Mouse (Mus musculus) adrenal gland (tissue): ENCODE measurements at regions not wholly inside any gene's neighbourhood (a gene's known extent, or its start where the extent isn't known, plus 50 kb on each side); places are given as distances from the start of the nearest gene placed in this dataset.
"Not testable (repeated sequence)": the region's sequence is repeated elsewhere in the genome, so short reads cannot be mapped to it uniquely, and the experiment has no call there.

Experiments
- intact Hi-C: fragments of 180-260 bp; cut with DNase I; formaldehyde crosslinking; loops from one replicate; pipeline ENCODE4 v1.15.1; 2025

GRCm38 (mm10) chr13:19300320-19301011 lies 95.1 kb downstream of the Stard3nl start:
- intact Hi-C loops = not testable (repeated sequence)

- intact Hi-C loops = no loop called here
These were observed 99.3 kb downstream of the Stard3nl start for GRCm38 (mm10) chr13:19296325-19296724.

GRCm38 (mm10) chr13:19293041-19293440 lies 102.6 kb downstream of the Stard3nl start:
- intact Hi-C loops = no loop called here

GRCm38 (mm10) chr13:19283161-19283560 lies 112.4 kb downstream of the Stard3nl start:
- intact Hi-C loops = no loop called here

- intact Hi-C loops = not testable (repeated sequence)
These were observed 122.9 kb downstream of the Stard3nl start for GRCm38 (mm10) chr13:19272548-19273295.

- intact Hi-C loops = not testable (repeated sequence)
These were observed 130.6 kb downstream of the Stard3nl start for GRCm38 (mm10) chr13:19264996-19265395.

GRCm38 (mm10) chr13:19246558-19246957 lies 149.0 kb downstream of the Stard3nl start:
- intact Hi-C loops = not testable (repeated sequence)

- intact Hi-C loops = not testable (repeated sequence)
These were observed 153.0 kb downstream of the Stard3nl start for GRCm38 (mm10) chr13:19242580-19242979.

- intact Hi-C loops = loop anchor here (1.0 kb wide), 1 partner anchor 59 kb away; no protein-coding TSS in a partner anchor
These were observed 159.3 kb downstream of the Stard3nl start for GRCm38 (mm10) chr13:19236340-19236739.

GRCm38 (mm10) chr13:19234700-19235374 lies 160.8 kb downstream of the Stard3nl start:
- intact Hi-C loops = no loop called here

GRCm38 (mm10) chr13:19220004-19220403 lies 175.6 kb downstream of the Stard3nl start:
- intact Hi-C loops = not testable (repeated sequence)

- intact Hi-C loops = not testable (repeated sequence)
These were observed 176.1 kb downstream of the Stard3nl start for GRCm38 (mm10) chr13:19219383-19219991.

- intact Hi-C loops = no loop called here
These were observed 190.9 kb downstream of the Stard3nl start for GRCm38 (mm10) chr13:19204669-19205068.

- intact Hi-C loops = not testable (repeated sequence)
These were observed 193.3 kb downstream of the Stard3nl start for GRCm38 (mm10) chr13:19202320-19202719.
